Mouse (Mus musculus) hematopoietic multipotent progenitor cell, adult 10-12 weeks (in vitro differentiated cells): Measurements from ENCODE around the gene Hdac6. TPM values are rescaled to one million over a fixed set of nuclear protein-coding genes. Genes with fewer than 3 reads are reported as not detected.

Experiments
- polyA plus RNA-seq: library from polyadenylated mRNA; stranded (reverse); fragments of >175 nt; gene quantifications from 2 replicates; pipeline ENCODE4 v1.2.3, GENCODE M21; 2012; ENCODE audit warnings: low replicate concordance

Gene Hdac6
- 10.1 and 14.4 TPM in 2 replicates for polyA plus RNA-seq

GRCm38 (mm10) chrX:7947108-7947899 lies at the start of gene Hdac6:
Gene Hdac6 (minus strand): TSS chrX:7947889.

GRCm38 (mm10) chrX:7977892-7978291 lies 30.2 kb upstream of the Hdac6 start, which contains the start of gene Gata1:
Gene Gata1 (minus strand): TSS chrX:7978071.

GRCm38 (mm10) chrX:7928270-7928790 lies 19.4 kb downstream of the Hdac6 start, which contains the start of gene Eras:
Gene Eras (minus strand): TSS chrX:7928607.

GRCm38 (mm10) chrX:7919601-7920383 lies 27.9 kb downstream of the Hdac6 start, which contains the start of gene Pcsk1n:
Gene Pcsk1n (plus strand): TSS chrX:7919822.

GRCm38 (mm10) chrX:7909242-7909641 lies 38.4 kb downstream of the Hdac6 start, which contains the start of gene Gm10490:
Gene Gm10490 (plus strand): TSS chrX:7909542.

GRCm38 (mm10) chrX:7907735-7908134 lies 40.0 kb downstream of the Hdac6 start, which contains the start of gene Gm10491:
Gene Gm10491 (minus strand): TSS chrX:7907835.

GRCm38 (mm10) chrX:7898880-7899874 lies 48.5 kb downstream of the Hdac6 start, which contains the start of the genes Pqbp1 and Timm17b:
Gene Pqbp1 (minus strand): TSS chrX:7899269.
Gene Timm17b (plus strand): TSS chrX:7899357.

GRCm38 (mm10) chrX:7883841-7884567 lies 63.7 kb downstream of the Hdac6 start, which contains the start of gene Slc35a2:
Gene Slc35a2 (plus strand): TSS chrX:7884028.

Other genes starting within 250 kb of the Hdac6 start
- gene Wdr45, start 233.6 kb downstream of the Hdac6 start, polyA plus RNA-seq, result 23.1 and 43.2 TPM in 2 replicates
- 6.3 and 11.1 TPM in 2 replicates for gene Gm45208, start 225.6 kb downstream of the Hdac6 start, polyA plus RNA-seq
- 15.7 and 22.6 TPM in 2 replicates for gene Praf2, start 219.4 kb downstream of the Hdac6 start, polyA plus RNA-seq
- gene Ccdc120, start 197.0 kb downstream of the Hdac6 start, polyA plus RNA-seq, result 0.70 and 1.6 TPM in 2 replicates
- 51.6 and 59.4 TPM in 2 replicates for gene Tfe3, start 185.3 kb downstream of the Hdac6 start, polyA plus RNA-seq
- gene Gripap1, start 158.1 kb downstream of the Hdac6 start, polyA plus RNA-seq, result 58.1 and 71.9 TPM in 2 replicates
- gene Kcnd1, start 125.6 kb downstream of the Hdac6 start, polyA plus RNA-seq, result 0.54 and 0.69 TPM in 2 replicates
- gene Otud5, start 106.5 kb downstream of the Hdac6 start, polyA plus RNA-seq, result 142 and 149 TPM in 2 replicates
- 101 and 151 TPM in 2 replicates for gene Pim2, start 69.6 kb downstream of the Hdac6 start, polyA plus RNA-seq
- 57.9 and 67.5 TPM in 2 replicates for gene Slc35a2, start 63.9 kb downstream of the Hdac6 start, polyA plus RNA-seq
- 178 and 313 TPM in 2 replicates for gene Pqbp1, start 48.6 kb downstream of the Hdac6 start, polyA plus RNA-seq
- gene Timm17b, start 48.5 kb downstream of the Hdac6 start, polyA plus RNA-seq, result 40.0 and 104 TPM in 2 replicates
- gene Gm10491, start 40.1 kb downstream of the Hdac6 start, polyA plus RNA-seq, result not detected in 2 replicates
- gene Gm10490, start 38.3 kb downstream of the Hdac6 start, polyA plus RNA-seq, result not detected in 2 replicates
- 0.27 TPM in 1 of 2 replicates, not detected in the other for gene Pcsk1n, start 28.1 kb downstream of the Hdac6 start, polyA plus RNA-seq
- not detected in 2 replicates for gene Eras, start 19.3 kb downstream of the Hdac6 start, polyA plus RNA-seq
- gene Gata1, start 30.2 kb upstream of the Hdac6 start, polyA plus RNA-seq, result 2.1 and 24.9 TPM in 2 replicates
- gene Glod5, start 70.6 kb upstream of the Hdac6 start, polyA plus RNA-seq, result not detected in 2 replicates
- gene Suv39h1, start 126.9 kb upstream of the Hdac6 start, polyA plus RNA-seq, result 4.5 and 8.5 TPM in 2 replicates
- 203 and 558 TPM in 2 replicates for gene Was, start 142.6 kb upstream of the Hdac6 start, polyA plus RNA-seq
- gene Wdr13, start 185.0 kb upstream of the Hdac6 start, polyA plus RNA-seq, result 35.6 and 35.9 TPM in 2 replicates
- 29.3 and 167 TPM in 2 replicates for gene Rbm3, start 198.0 kb upstream of the Hdac6 start, polyA plus RNA-seq
- gene Tbc1d25, start 228.3 kb upstream of the Hdac6 start, polyA plus RNA-seq, result 4.5 and 7.7 TPM in 2 replicates
- 2.5 and 5.4 TPM in 2 replicates for gene Ebp, start 245.6 kb upstream of the Hdac6 start, polyA plus RNA-seq